In the genomic region with DNA sequence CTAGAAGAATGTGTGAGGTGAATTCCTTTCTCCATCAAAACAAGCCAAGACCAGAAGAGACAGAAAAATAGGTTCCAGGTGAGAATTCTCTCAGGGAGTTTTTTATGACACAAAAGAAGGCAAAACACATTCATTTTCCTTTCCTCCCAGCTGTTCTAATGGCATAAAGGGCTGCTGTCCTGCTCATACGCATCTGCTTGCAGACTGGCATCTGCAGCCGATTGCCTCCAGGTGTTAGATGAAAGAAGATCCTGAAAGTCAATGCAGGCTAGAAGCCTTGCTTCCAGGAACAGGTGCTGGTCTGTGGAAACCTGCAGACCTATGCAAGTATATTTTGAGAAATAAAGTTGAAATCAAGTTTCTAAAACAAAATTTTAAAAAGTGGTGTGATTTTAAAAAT, we compare ENCODE assay signal across 24 mouse cellular contexts.
DNase-seq lines count a peak whose midpoint lies in the region; ATAC-seq and TF ChIP-seq lines count a peak whose summit lies in the region.
"Had no signal": no experiment of that assay in that cellular context is flagged by ENCODE, and none has a peak within 500 bp of the region (broad histone marks: within the 10 kb centered on the region; RNA-seq: fewer than 3 reads in every experiment).

No protein-coding gene starts in this region.

- DNase-seq in embryo, embryonic 10 days (ENCODE audit: low spot score): peak; percentile 7
- no peak for DNase-seq in embryo, embryonic 9.5 days (ENCODE audit: extremely low spot score)
- peak; percentile 6 for DNase-seq in midbrain, postnatal 0 days (ENCODE audit: low spot score)
- no peak for DNase-seq in midbrain, embryonic 14.5 days
- peak; percentile 46 for DNase-seq in embryonic facial prominence, embryonic 10.5 days (ENCODE audit: low spot score)
- peak; percentile 59 for DNase-seq in mesoderm, embryonic 11.5 days (ENCODE audit: low read depth, low spot score)
- no peak for DNase-seq in adipocyte (ENCODE audit: low spot score)
- no peak for DNase-seq in gastrocnemius, adult 2 months
- DNase-seq: adrenal gland, postnatal 25 days; B cell, adult 2 months; cerebellum, adult 11 months; cerebellum, adult 8-10 months; cerebellum, postnatal 14 days; gastrocnemius, postnatal 10 days; heart, adult 2 months; heart, postnatal 14 days had no signal

- no peaks in the 10 kb centered on the region for H3K9me3 ChIP-seq in midbrain, postnatal 0 days (ENCODE audit: low read length)
- H3K9me3 ChIP-seq in midbrain, embryonic 14.5 days (ENCODE audit: control insufficient read depth, low read length): no peaks in the 10 kb centered on the region
- no peaks in the 10 kb centered on the region for H3K9me3 ChIP-seq in embryonic facial prominence, embryonic 10.5 days
- H3K9me3 ChIP-seq: embryonic facial prominence, embryonic 13.5 days; heart, embryonic 15.5 days; hindbrain, embryonic 15.5 days had no signal

- no peak for TF ChIP-seq CTCF in midbrain, postnatal 0 days (IDR thresholded peaks at IDR 0.05)
- TF ChIP-seq CTCF in gastrocnemius, adult 2 months (IDR thresholded peaks at IDR 0.05): no peak

- H3K4me1 ChIP-seq in midbrain, postnatal 0 days (ENCODE audit: insufficient read depth, low read length): no peaks in the 10 kb centered on the region
- H3K4me1 ChIP-seq in midbrain, embryonic 14.5 days (ENCODE audit: control insufficient read depth, insufficient read depth, low read length): no peaks in the 10 kb centered on the region
- no peaks in the 10 kb centered on the region for H3K4me1 ChIP-seq in embryonic facial prominence, embryonic 10.5 days
- H3K4me1 ChIP-seq: embryonic facial prominence, embryonic 13.5 days; heart, embryonic 15.5 days; hindbrain, embryonic 15.5 days had no signal

- intact Hi-C loops in gastrocnemius, adult 2 months (cut with DNase I): no loop called here

- no peak overlapping the region for H3K9ac ChIP-seq in midbrain, postnatal 0 days (replicated peaks; ENCODE audit: low read length, poor library complexity, severe bottlenecking)
- no peak overlapping the region for H3K9ac ChIP-seq in midbrain, embryonic 14.5 days (replicated peaks; ENCODE audit: low read length)
- H3K9ac ChIP-seq: embryonic facial prominence, embryonic 13.5 days; heart, embryonic 15.5 days; hindbrain, embryonic 15.5 days had no signal

- no peaks in the 10 kb centered on the region for H3K36me3 ChIP-seq in midbrain, postnatal 0 days (ENCODE audit: insufficient read depth, low read length)
- H3K36me3 ChIP-seq in midbrain, embryonic 14.5 days (ENCODE audit: control insufficient read depth, insufficient read depth, low read length): no peaks in the 10 kb centered on the region
- H3K36me3 ChIP-seq in embryonic facial prominence, embryonic 10.5 days (replicated peaks): no peaks in the 10 kb centered on the region
- H3K36me3 ChIP-seq: embryonic facial prominence, embryonic 13.5 days; G1E; heart, embryonic 15.5 days; hindbrain, embryonic 15.5 days had no signal

- H3K27me3 ChIP-seq in midbrain, postnatal 0 days (ENCODE audit: insufficient read depth, low read length): no peaks in the 10 kb centered on the region
- no peaks in the 10 kb centered on the region for H3K27me3 ChIP-seq in midbrain, embryonic 14.5 days (ENCODE audit: control insufficient read depth, insufficient read depth, low read length)
- H3K27me3 ChIP-seq in embryonic facial prominence, embryonic 10.5 days (replicated peaks; ENCODE audit: low read depth, poor library complexity, severe bottlenecking): no peaks in the 10 kb centered on the region
- H3K27me3 ChIP-seq: embryonic facial prominence, embryonic 13.5 days; heart, embryonic 15.5 days; hindbrain, embryonic 15.5 days had no signal

- ATAC-seq in midbrain, postnatal 0 days (ENCODE audit: low FRiP score): no peak
- ATAC-seq in midbrain, embryonic 14.5 days (ENCODE audit: low FRiP score, low TSS enrichment): no peak
- ATAC-seq: CD4-positive, CD25-positive, alpha-beta regulatory T cell, adult 4 months; forebrain, embryonic 14.5 days; intestine, embryonic 16.5 days had no signal

- H3K4me3 ChIP-seq in midbrain, postnatal 0 days (ENCODE audit: low read depth, low read length): no peak overlapping the region
- H3K4me3 ChIP-seq in midbrain, embryonic 14.5 days (replicated peaks; ENCODE audit: low read depth, low read length): no peak overlapping the region
- H3K4me3 ChIP-seq in embryonic facial prominence, embryonic 10.5 days: no peak overlapping the region
- H3K4me3 ChIP-seq in gastrocnemius, adult 2 months: no peak overlapping the region
- H3K4me3 ChIP-seq: embryonic facial prominence, embryonic 13.5 days; heart, adult 2 months; heart, embryonic 15.5 days; hindbrain, embryonic 15.5 days had no signal

- no peak overlapping the region for H3K4me2 ChIP-seq in midbrain, postnatal 0 days (ENCODE audit: low read depth, low read length, poor library complexity, severe bottlenecking)
- H3K4me2 ChIP-seq in midbrain, embryonic 14.5 days (ENCODE audit: low read length): no peak overlapping the region
- H3K4me2 ChIP-seq: embryonic facial prominence, embryonic 13.5 days; heart, embryonic 11.5 days; heart, embryonic 15.5 days; hindbrain, embryonic 15.5 days had no signal

- WGBS in midbrain, postnatal 0 days: 63% methylated on average over 2 of the region's 2 CpGs
- WGBS in midbrain, embryonic 14.5 days: 71% methylated on average over 2 of the region's 2 CpGs
- WGBS in embryonic facial prominence, embryonic 10.5 days: 53% methylated on average over 2 of the region's 2 CpGs

- no peak overlapping the region for H3K27ac ChIP-seq in midbrain, postnatal 0 days (ENCODE audit: low read depth, low read length)
- no peak overlapping the region for H3K27ac ChIP-seq in midbrain, embryonic 14.5 days (replicated peaks; ENCODE audit: low read depth, low read length)
- H3K27ac ChIP-seq in embryonic facial prominence, embryonic 10.5 days (replicated peaks): no peak overlapping the region
- H3K27ac ChIP-seq in gastrocnemius, adult 2 months: no peak overlapping the region
- H3K27ac ChIP-seq: embryonic facial prominence, embryonic 13.5 days; heart, adult 2 months; heart, embryonic 15.5 days; hindbrain, embryonic 15.5 days had no signal

Comparison
In these comparisons a context has a peak if more than half of its experiments do, and no peak if none do; other contexts are left out.
1. DNase-seq: peak in embryo, embryonic 10 days (single experiment), midbrain, postnatal 0 days (single experiment), embryonic facial prominence, embryonic 10.5 days (single experiment) and mesoderm, embryonic 11.5 days (single experiment); none in embryo, embryonic 9.5 days (single experiment), midbrain, embryonic 14.5 days (single experiment), adipocyte (single experiment) and gastrocnemius, adult 2 months (single experiment).